Mouse (Mus musculus): ENCODE measurements around the gene Nipsnap1.

- TF ChIP-seq CTCF (conservative IDR thresholded peaks at IDR 0.05; ENCODE audit: insufficient read depth, insufficient read length, low read depth, low read length) (no peak), POLR2A (IDR thresholded peaks at IDR 0.05; ENCODE audit: low read depth, low read length) (no peak)
Observed at GRCm38 (mm10) chr11:4831066-4831465, 42.7 kb upstream of the Nipsnap1 start.
